Mouse (Mus musculus): ENCODE results near the gene Snx18. TPM values are rescaled to one million over a fixed set of nuclear protein-coding genes. Genes with fewer than 3 reads are reported as not detected.

The Snx18 gene
- polyA plus RNA-seq, 1 experiment from 2014 or later = 9.0 TPM

- H3K27me3 ChIP-seq (replicated peaks) = no peaks in the 10 kb centered on the region
- WGBS = 95% methylated on average over 4 of the region's 4 CpGs
- H3K9me3 ChIP-seq = no peaks in the 10 kb centered on the region
- H3K27ac ChIP-seq = no peak overlapping the region
- 0 out of 2 replicates have a peak, but pooled peaks cover 4% of the 10 kb centered on the region for H3K36me3 ChIP-seq (replicated peaks)
- no peak for ATAC-seq (replicated peaks)
- no peak overlapping the region for H3K4me3 ChIP-seq
- no peak overlapping the region for H3K9ac ChIP-seq
- no peak overlapping the region for H3K4me2 ChIP-seq
- H3K4me1 ChIP-seq = peaks cover 12% of the 10 kb centered on the region
Observed at GRCm38 (mm10) chr13:113590216-113590615, 28.1 kb downstream of the Snx18 start.

GRCm38 (mm10) chr13:113589499-113589898, 28.9 kb downstream of the Snx18 start:
- Histone ChIP-seq H3K9me3 (no peaks in the 10 kb centered on the region), H3K27ac (no peak overlapping the region), H3K4me1 (peaks cover 12% of the 10 kb centered on the region), H3K36me3 (replicated peaks) (0 out of 2 replicates have a peak, but pooled peaks cover 4% of the 10 kb centered on the region), H3K27me3 (replicated peaks) (no peaks in the 10 kb centered on the region), H3K9ac (no peak overlapping the region), H3K4me3 (no peak overlapping the region), H3K4me2 (no peak overlapping the region)
- no peak for ATAC-seq (replicated peaks)
- WGBS = 84% methylated on average over 7 of the region's 7 CpGs

- Histone ChIP-seq H3K27ac (peak overlapping the region; percentile 49; the same call in 1 of the 2 replicates), H3K27me3 (replicated peaks) (no peaks in the 10 kb centered on the region), H3K36me3 (replicated peaks) (0 out of 2 replicates have a peak, but pooled peaks cover 4% of the 10 kb centered on the region), H3K9me3 (no peaks in the 10 kb centered on the region), H3K4me3 (no peak overlapping the region), H3K9ac (no peak overlapping the region), H3K4me1 (peaks cover 12% of the 10 kb centered on the region), H3K4me2 (peak overlapping the region; percentile 14; the same call in 1 of the 2 replicates)
- ATAC-seq (replicated peaks) = peak; percentile 90
- WGBS = 11% methylated on average over 15 of the region's 15 CpGs
Observed at GRCm38 (mm10) chr13:113587200-113587936, 31.0 kb downstream of the Snx18 start.

- H3K36me3 ChIP-seq (replicated peaks) = 0 out of 2 replicates have a peak, but pooled peaks cover under 1% of the 10 kb centered on the region
- H3K4me3 ChIP-seq = no peak overlapping the region
- H3K4me2 ChIP-seq = no peak overlapping the region
- H3K27me3 ChIP-seq (replicated peaks) = no peaks in the 10 kb centered on the region
- 88% methylated on average over 3 of the region's 3 CpGs for WGBS
- no peaks in the 10 kb centered on the region for H3K9me3 ChIP-seq
- H3K4me1 ChIP-seq = peaks cover 12% of the 10 kb centered on the region
- no peak overlapping the region for H3K27ac ChIP-seq
- ATAC-seq (replicated peaks) = no peak
- H3K9ac ChIP-seq = no peak overlapping the region
Observed at GRCm38 (mm10) chr13:113585606-113586005, 32.8 kb downstream of the Snx18 start.

GRCm38 (mm10) chr13:113584431-113584830, 33.9 kb downstream of the Snx18 start:
- Histone ChIP-seq H3K27ac (no peak overlapping the region), H3K36me3 (replicated peaks) (no peaks in the 10 kb centered on the region), H3K27me3 (replicated peaks) (no peaks in the 10 kb centered on the region), H3K4me1 (peaks cover 12% of the 10 kb centered on the region), H3K4me3 (no peak overlapping the region), H3K9ac (no peak overlapping the region), H3K9me3 (no peaks in the 10 kb centered on the region), H3K4me2 (no peak overlapping the region)
- 78% methylated on average over 6 of the region's 6 CpGs for WGBS
- no peak for ATAC-seq (replicated peaks)

- Histone ChIP-seq H3K4me1 (peaks cover 12% of the 10 kb centered on the region), H3K9me3 (no peaks in the 10 kb centered on the region), H3K4me2 (no peak overlapping the region), H3K9ac (no peak overlapping the region), H3K4me3 (no peak overlapping the region), H3K27me3 (replicated peaks) (no peaks in the 10 kb centered on the region), H3K27ac (no peak overlapping the region), H3K36me3 (replicated peaks) (no peaks in the 10 kb centered on the region)
- ATAC-seq (replicated peaks) = no peak
- WGBS = 76% methylated on average over 4 of the region's 4 CpGs
Observed at GRCm38 (mm10) chr13:113583563-113583962, 34.8 kb downstream of the Snx18 start.

- ATAC-seq (replicated peaks) = no peak
- no peaks in the 10 kb centered on the region for H3K9me3 ChIP-seq
- 78% methylated on average over 1 of the region's 1 CpGs for WGBS
Observed at GRCm38 (mm10) chr13:113582024-113582423, 36.3 kb downstream of the Snx18 start.

GRCm38 (mm10) chr13:113581436-113581835, 36.9 kb downstream of the Snx18 start:
- Histone ChIP-seq H3K4me2 (no peak overlapping the region), H3K36me3 (replicated peaks) (no peaks in the 10 kb centered on the region), H3K27me3 (replicated peaks) (no peaks in the 10 kb centered on the region), H3K27ac (no peak overlapping the region), H3K4me3 (no peak overlapping the region), H3K9ac (no peak overlapping the region), H3K9me3 (no peaks in the 10 kb centered on the region), H3K4me1 (no peaks in the 10 kb centered on the region)
- ATAC-seq (replicated peaks) = no peak
- 85% methylated on average over 5 of the region's 5 CpGs for WGBS

More at GRCm38 (mm10) chr13:113582024-113582423, 36.3 kb downstream of the Snx18 start:
- Histone ChIP-seq H3K36me3 (replicated peaks) (no peaks in the 10 kb centered on the region), H3K27me3 (replicated peaks) (no peaks in the 10 kb centered on the region), H3K9ac (no peak overlapping the region), H3K4me2 (no peak overlapping the region), H3K4me3 (no peak overlapping the region), H3K27ac (no peak overlapping the region), H3K4me1 (peaks cover 3% of the 10 kb centered on the region)

- 79% methylated on average over 6 of the region's 6 CpGs for WGBS
- H3K36me3 ChIP-seq (replicated peaks) = no peaks in the 10 kb centered on the region
Observed at GRCm38 (mm10) chr13:113580400-113580790, 38.0 kb downstream of the Snx18 start.

GRCm38 (mm10) chr13:113579788-113580399, 38.5 kb downstream of the Snx18 start:
- Histone ChIP-seq H3K9ac (no peak overlapping the region), H3K4me2 (no peak overlapping the region), H3K4me3 (no peak overlapping the region), H3K9me3 (no peaks in the 10 kb centered on the region), H3K4me1 (no peaks in the 10 kb centered on the region), H3K27me3 (replicated peaks) (no peaks in the 10 kb centered on the region), H3K36me3 (replicated peaks) (no peaks in the 10 kb centered on the region), H3K27ac (no peak overlapping the region)
- no peak for ATAC-seq (replicated peaks)
- WGBS = 64% methylated on average over 7 of the region's 7 CpGs

More at GRCm38 (mm10) chr13:113580400-113580790, 38.0 kb downstream of the Snx18 start:
- no peaks in the 10 kb centered on the region for H3K9me3 ChIP-seq
- no peaks in the 10 kb centered on the region for H3K4me1 ChIP-seq
- no peak for ATAC-seq (replicated peaks)
- no peak overlapping the region for H3K4me2 ChIP-seq
- H3K27ac ChIP-seq = no peak overlapping the region
- H3K9ac ChIP-seq = no peak overlapping the region
- H3K4me3 ChIP-seq = no peak overlapping the region
- H3K27me3 ChIP-seq (replicated peaks) = no peaks in the 10 kb centered on the region

- Histone ChIP-seq H3K36me3 (replicated peaks) (no peaks in the 10 kb centered on the region), H3K9ac (no peak overlapping the region), H3K27me3 (replicated peaks) (no peaks in the 10 kb centered on the region), H3K4me1 (no peaks in the 10 kb centered on the region), H3K4me3 (no peak overlapping the region), H3K4me2 (no peak overlapping the region), H3K27ac (no peak overlapping the region), H3K9me3 (no peaks in the 10 kb centered on the region)
- no peak for ATAC-seq (replicated peaks)
- 90% methylated on average over 13 of the region's 13 CpGs for WGBS
Observed at GRCm38 (mm10) chr13:113574232-113574631, 44.1 kb downstream of the Snx18 start.

- no peak overlapping the region for H3K9ac ChIP-seq
- no peak overlapping the region for H3K27ac ChIP-seq
- no peaks in the 10 kb centered on the region for H3K9me3 ChIP-seq
- no peaks in the 10 kb centered on the region for H3K4me1 ChIP-seq
- WGBS = 95% methylated on average over 2 of the region's 2 CpGs
- H3K4me3 ChIP-seq = no peak overlapping the region
- no peak for ATAC-seq (replicated peaks)
- H3K36me3 ChIP-seq (replicated peaks) = no peaks in the 10 kb centered on the region
- no peak overlapping the region for H3K4me2 ChIP-seq
- H3K27me3 ChIP-seq (replicated peaks) = no peaks in the 10 kb centered on the region
Observed at GRCm38 (mm10) chr13:113573377-113573776, 45.0 kb downstream of the Snx18 start.

All from midbrain, embryonic 15.5 days (tissue).